Mouse (Mus musculus) monocyte, adult 2 months (primary cell): ENCODE results near the gene Per1.
A peak's percentile ranks its signal among the peaks of the same experiment; 100 is the strongest.

Experiments used
- DNase-seq, 2 experiments: peaks; one replicate each; pipeline ENCODE4 v3.0.0; 2022; ENCODE audit warnings: low spot score in 2 of 2, low read depth in 1 of 2

The Per1 gene

DNA sequence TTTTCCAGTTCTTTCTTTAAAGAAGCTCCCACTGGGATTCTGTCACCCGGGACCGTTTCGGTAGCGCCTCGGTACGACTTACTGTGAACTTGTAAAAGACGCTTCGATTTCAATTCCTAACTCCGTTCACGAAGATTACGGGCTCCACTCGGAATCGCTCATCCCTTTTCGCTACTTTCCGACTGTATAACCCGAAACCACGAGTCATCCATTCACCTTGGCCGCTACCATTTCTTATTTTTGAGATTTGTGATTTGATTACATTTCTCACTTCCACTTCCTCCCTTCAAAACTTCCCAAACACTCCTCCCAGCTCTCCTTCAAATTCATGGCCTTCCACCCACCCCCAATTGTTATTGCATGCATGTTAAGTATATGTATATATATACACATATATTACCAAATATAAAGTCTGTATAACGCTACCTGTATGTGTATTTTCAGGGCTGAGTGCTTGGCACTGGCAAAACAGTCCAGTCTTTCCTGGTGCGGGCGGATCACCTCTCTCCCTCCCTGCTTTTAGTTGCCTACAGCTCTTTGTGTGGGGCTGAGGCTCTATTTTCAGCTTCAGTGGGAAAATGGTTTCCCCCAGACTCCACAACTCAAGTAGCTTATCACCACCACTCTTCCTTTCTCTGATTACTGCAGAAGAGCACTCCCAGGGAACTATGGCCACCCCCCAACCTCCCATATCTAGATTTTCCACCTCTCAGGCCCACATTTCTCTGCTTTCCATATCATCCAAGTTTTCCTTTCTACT is 16.2 kb downstream of the Per1 start:
- DNase-seq: no peak

DNA sequence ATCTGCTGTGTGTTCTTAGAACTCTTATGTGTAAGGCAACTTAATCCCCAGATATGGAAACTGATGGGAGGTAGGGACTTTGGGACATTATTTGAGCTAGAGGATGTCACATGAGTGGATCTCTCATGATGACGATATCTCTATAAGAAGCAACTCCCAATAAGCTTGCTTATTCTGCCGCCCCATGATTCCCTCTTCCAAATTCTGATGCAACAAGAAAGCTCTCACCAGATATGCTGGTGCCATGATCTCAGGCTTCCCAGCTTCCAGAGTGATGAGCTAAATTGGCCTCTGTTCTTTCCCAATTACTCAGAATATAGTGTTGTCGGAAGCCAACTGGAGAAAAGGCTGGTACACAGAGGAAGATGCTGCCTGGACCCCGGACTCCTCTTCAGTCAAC is 16.8 kb downstream of the Per1 start:
- no peak for DNase-seq

DNA sequence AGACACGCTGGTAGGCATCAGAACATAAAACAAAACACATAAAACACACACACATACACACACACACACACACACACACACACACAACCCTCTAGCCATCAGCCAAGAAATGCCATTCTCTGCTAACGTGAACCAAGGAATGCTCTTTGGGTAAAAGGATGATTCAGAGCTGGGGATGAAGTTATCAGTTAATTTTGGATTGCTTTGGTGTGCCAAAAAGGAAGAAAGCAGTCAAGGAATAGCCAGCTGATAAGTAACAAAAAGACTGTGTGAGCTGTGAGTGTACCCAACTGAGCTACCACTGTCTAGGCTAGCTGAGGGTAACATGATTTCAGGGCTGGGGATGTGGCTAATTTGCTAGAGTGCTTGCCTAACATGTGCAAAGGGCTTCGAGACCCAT is 19.0 kb downstream of the Per1 start:
- DNase-seq: no peak

DNA sequence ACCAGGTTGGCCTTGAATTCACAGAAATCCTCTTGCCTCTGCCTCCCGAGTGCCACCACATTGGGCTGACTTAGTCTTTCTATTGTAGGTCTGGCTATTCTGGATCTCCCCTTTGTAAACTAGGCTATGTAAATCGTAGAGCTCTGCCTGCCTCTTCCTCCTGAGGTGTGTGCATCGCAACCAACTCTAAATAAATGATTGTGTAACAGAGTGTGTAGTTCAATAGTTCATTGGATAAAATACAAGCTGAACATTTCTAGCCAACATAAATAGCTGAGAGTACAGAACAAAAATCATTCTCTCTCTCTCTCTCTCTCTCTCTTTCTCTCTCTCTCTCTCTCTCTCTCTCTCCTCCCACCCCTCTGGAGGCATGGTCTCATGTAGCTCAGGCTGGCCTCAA is 19.6 kb downstream of the Per1 start:
- no peak for DNase-seq

DNA sequence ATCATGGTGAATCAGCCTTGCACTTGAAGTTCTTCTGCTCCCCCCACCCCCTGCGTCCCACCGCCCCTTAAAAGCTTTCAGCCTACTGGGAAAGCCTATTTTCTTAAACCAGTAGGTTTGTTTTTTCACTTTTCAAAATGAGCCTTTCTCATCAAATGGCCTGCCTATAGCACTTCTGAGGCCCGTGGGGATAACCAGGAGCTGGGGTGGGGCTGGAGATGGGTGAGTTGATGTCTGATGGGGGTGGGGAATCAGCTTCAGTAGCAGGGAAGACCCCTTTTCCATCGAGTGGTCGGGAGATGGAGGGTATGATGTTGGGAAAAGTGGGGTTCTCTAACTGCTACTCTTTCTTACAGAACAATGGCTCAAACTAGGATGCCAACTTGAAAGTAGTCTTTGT is 21.8 kb downstream of the Per1 start:
- no peak for DNase-seq

DNA sequence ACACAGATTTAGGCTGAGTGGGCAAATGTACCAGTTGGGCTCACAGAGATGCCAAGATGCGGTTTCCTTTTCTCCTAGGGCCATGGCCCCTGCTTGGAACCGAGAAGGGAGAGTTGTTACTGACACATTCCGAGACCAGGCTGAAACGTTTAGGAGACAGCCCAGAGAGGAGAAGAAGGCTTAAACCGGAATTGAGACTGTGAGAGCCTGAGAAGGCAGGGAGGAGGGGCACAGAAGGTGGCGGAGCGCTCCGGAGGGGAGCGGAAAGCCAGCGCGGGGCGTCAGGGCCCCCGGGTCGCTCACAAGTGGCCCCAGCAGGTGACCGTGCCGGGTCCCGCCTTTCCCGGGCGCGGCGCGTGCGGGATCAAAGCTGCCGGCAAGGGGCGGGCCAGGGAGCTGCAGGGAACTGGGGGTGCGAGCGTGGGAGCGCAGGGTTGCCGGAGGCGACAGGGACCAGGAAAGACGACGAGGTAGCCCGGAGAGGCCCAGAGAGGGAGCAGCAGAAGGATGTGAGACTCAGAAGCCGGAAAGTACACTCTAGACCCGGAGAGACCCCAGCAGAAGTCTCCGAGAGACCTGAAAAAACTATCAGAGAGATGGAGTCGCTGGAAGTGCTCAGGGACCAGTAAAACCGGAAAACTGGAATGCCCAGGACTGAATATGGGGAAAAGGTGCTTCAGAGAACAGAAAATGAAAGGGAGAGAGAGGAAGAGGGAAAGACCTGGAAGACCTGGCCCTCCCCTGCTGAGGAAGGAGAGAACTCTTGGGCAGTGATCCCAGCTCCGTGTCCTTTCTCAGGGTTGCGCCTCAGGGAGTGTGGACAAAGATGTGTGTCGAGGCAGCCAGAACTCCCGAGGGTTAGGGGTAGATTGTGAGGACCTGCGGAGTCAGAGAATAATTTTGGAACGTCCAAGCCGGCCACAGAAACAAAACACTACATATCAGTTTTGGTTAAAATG is 23.0 kb downstream of the Per1 start:
- DNase-seq: peak in 1 of 2 experiments; percentile 50

DNA sequence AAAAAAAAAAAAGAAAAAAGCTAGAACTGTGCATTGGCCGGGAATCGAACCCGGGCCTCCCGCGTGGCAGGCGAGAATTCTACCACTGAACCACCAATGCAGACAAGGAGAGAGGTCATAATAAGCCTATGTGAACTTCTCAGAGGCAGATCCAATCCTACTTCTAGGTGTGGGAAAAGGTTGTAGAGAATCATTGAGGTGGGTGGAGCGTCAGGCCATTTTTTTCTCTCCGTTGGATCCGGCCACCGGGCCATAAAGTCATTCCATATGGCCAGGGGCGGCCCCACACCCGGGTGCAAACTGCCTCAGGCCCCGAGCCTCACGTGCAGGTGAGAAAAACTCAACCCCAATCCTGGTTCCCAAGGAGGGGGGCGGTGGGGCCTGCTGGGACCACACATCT is 23.7 kb downstream of the Per1 start:
- DNase-seq: peak in 1 of 2 experiments; percentile 79

DNA sequence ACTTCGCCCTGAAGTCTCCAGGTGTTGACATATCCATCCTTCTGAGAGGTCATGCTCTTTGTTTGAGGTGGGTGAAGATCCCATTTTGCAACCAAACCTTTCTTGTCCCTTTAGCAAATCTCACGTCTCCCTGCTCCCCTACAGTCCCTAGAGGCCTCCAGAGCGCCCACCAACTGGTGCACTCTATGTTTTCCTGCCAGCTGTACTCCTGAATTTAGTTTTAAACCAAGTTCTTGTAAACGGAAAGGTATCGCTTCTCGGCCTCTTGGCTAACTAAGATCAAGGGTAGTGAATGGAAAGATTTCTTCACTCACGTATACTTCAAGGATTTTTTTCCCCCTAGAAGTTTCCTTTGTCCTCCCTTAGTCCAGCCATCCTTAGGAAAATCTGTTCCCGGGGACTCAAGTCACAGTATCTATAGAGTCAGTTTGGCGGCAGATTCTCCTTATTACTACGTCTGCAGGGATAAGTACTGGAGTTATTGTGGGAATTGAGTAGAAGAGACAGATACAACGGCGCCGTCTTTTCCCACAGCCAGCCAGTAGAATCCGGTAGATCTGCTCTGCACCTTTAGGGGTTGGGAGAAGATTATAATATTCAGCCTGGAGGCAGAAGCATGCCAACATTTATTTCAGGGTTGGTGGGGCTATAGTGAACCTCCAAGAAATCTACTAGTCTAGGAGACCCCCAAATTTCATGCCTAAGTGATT is 24.6 kb downstream of the Per1 start:
- no peak for DNase-seq

DNA sequence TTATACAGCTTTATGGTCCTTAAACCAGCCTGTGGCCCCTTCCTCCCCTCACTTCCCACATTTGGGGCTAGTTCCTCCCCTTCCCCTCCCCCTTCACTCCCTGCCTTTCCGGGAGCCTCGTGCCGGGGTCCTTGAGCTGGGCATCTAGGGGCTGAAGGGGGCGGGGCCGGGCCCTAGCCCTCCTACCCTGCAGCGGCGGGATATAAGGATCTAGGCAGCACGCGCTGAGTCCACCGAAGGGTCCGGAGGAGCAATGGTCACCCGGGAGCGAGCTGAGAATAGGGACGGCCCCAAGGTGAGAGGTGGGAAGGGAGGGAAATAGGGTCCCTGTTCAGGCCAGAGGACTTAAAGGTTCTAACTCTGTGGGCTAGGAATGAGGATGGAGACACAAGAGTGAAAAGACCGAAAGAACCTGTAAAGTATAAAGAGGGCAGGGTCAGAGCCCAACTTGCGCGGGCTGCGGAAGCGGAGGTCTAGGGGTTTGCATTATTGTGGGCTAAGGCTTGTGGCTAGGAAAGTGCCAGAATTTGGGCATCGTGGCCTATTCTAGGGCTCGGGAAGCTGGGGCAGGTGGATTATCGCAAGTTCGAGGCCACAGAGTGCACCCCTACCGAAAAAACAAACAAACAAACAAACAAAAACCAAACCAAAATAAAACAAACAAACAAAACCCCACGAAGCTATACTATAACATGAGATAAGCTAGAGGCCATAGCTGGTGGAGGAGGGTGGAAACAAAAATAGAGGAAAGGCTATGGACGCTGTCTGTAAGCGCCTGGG is 25.4 kb downstream of the Per1 start, which contains the start of gene Hes7:
Hes7 (plus strand) TSS at position 184 of the 780 bp plus-strand sequence.
- DNase-seq: no peak

DNA sequence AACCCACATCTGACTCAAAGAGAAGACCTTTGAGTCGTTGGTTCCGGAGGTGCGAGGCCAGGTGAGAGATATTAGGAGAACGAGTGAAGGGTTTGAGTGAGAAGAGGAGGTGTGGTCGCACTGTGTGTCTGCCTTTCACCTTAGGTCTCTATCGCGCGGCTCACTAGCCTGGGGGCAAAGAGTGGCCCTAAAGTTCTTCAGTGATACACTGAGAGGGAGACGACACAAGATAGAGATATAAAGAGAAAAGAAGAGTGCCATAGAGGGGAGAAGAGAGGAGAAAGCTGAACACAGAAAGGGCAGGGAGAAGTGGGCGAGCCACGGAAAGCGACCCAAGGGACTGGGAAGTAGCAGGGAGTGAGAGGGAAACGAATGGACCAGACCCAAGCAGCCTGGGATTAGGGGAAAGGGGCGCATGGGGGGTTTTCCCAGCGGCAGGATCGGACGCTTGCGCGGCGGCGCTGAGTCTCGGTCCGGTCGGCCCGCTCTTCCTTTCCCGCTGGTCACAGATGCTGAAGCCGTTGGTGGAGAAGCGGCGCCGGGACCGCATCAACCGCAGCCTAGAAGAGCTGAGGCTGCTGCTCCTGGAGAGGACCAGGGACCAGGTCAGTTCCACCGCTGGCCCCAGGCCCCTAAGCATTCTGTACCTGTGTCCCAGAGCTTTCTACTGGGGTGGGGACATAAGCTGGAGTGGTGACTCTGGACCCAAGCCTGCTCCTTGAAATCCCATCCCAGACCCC is 26.2 kb downstream of the Per1 start:
- DNase-seq: no peak

DNA sequence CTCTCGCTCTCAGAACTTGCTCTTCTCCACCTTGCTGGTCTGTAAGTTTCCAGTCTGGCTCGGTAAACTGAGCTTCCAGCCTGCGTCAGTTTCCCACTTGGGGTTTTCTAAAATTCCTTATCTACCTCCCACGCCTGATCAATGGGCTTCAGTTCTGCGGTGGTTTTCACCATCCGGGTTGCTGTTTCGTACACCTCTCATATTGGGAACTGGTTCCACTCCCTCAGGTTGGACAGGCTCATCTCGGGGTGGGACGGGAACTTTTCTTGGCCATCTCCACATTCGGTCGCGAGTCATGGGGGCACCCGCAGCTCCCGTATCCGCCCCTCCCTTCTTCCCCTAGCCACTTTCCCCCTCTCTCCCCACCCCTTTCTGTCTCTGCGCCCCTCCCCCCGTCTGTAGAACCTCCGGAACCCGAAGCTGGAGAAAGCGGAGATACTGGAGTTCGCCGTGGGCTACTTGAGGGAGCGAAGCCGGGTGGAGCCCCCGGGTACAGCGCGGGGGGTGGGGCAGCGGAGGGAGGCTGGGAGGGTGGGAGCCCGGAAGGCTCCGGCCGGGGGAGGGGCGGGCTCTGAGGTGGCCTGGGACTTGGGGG is 26.8 kb downstream of the Per1 start:
- no peak for DNase-seq

DNA sequence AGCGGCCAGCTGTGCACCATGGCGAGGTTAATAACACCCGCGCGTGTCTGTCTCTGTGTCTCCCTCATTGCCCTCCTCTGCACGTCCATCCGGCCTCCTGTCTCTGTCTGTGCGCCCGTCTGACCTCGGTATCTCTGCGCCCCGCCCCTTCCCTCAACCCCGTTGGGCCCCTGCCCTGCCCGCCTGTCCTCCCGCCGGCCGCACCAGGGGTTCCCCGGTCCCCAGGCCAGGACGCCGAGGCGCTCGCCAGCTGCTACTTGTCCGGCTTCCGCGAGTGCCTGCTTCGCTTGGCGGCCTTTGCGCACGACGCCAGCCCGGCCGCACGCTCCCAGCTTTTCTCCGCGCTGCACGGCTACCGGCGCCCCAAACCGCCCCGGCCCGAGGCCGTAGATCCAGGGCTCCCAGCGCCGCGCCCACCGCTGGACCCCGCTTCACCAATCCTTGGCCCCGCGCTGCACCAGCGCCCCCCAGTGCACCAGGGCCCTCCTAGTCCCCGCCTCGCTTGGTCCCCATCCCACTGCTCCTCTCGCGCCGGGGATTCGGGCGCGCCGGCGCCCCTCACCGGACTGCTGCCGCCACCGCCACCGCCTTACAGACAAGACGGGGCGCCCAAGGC is 27.4 kb downstream of the Per1 start, which contains the start of gene 9130213A22Rik:
9130213A22Rik (minus strand) TSS at position 254 of the 616 bp plus-strand sequence.
- DNase-seq: peak in 1 of 2 experiments; percentile 68

DNA sequence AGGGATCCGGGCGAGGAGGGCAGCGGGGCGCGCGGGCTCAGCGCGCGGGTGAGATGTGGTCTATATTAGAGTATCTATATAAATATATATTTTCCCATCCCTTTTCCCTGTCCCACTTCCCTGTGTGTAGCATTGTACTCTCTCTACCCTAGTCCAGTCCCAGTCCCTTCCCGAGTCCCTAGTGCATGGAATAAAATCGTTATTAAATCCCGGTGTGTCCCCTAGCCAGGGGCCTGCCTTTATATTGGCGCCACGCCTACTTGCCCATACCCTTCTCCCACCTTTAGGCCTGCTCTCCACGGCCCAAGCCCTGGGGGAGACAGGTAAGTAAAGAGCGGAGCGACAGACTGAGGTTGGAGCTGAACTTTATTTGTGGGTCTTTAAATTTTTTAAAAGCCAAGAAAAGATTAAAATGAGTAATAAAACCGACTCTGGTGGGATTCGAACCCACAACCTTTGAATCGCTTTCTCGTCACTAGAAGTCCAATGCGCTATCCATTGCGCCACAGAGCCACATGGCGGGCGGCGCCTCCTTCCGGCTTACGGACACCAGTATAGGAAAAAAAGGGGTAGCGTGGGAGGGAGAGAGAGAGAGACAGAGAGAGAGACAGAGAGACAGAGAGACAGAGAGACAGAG is 28.2 kb downstream of the Per1 start:
- peak; percentile 84 to 86 for DNase-seq

DNA sequence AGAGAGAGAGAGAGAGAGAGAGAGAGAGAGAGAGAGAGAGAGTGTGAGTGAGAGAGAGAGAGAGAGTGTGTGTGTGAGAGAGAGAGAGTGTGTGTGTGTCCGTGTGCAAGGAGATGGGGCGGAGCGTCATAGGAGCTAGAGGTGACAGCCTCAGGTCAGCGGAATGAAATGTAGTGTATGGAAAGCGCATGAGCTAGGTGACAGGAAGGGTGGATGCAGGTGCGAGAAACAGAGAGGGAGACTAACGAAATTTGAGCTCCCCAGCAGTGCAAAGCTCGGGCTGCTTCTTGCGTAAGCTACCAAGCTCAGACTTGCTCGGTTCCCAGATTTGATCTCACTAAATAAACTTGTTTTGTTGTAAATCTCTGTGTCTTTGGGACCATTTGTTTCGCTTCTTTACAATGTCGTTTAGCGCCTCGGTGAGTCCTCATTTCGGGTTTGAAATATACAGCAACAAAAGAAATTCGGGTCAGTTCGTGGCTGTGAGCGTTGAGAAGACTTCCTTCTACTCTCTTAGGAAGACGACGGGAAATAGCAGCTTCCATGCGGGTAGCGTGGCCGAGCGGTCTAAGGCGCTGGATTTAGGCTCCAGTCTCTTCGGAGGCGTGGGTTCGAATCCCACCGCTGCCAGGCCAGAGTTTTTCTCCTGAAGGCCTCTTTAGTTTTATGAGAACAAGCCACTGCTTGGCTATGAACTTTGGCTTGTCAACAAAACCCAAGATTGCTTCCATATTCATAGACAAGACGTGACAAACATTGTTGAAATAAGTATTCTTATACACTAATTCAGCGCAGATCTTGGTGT is 28.9 kb downstream of the Per1 start:
- DNase-seq: peak; percentile 61 to 79

DNA sequence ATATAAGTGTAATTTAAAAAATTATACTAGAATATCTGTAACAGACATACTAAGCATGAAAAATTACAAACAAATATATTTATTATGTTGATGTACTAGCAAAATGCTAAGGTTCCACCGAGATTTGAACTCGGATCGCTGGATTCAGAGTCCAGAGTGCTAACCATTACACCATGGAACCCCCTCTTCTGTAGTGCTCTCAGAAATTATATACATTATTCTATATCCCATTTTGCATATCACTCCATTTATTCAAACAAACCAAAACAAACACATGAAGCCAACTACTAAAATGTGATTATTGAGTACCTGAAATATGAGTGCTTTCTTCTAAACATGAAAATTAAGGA is 29.5 kb downstream of the Per1 start:
- DNase-seq: peak in 1 of 2 experiments; percentile 54

DNA sequence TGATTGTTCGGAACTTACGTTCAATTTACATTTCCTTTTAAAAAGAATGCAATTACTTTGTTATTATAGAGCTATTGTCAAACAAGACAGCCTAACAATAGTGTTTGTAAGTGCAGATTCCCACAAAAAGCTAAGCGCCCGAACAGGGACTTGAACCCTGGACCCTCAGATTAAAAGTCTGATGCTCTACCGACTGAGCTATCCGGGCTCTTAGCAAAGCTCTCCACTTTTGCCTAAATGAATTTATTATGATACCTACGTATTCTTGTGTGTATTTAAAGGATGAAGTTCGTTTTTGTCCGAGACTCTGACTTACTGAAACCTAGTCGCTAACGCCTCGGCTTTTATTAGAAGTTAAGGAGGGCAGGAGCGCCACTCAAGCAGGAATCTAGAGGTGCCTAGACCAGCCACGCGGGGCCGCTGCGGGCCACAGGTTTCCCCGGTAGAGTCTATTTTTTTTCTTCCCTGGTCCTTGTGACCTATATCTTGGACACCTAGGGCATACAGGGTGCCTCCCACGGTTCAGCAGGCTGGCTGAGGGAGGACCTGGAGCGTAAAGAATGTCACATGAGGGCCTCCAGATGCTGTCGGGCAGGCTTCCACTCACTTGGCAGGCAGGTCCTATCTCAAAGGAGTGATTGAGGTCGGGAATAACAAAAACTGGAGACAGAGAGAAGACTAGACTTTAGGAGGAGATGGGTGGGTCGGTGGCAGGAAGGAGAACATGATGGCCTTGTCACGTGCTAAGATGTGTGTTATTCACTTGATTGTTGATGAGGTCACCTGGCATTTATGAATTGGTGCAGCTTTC is 30.2 kb downstream of the Per1 start:
- DNase-seq: peak in 1 of 2 experiments; percentile 70

DNA sequence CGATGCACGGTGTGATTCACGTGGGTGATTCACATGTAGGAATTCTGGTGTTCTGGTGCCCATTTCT is 30.7 kb downstream of the Per1 start, which contains the start of gene Aloxe3:
Aloxe3 (plus strand) TSS at position 45 of the 67 bp plus-strand sequence.
- no peak for DNase-seq
